Mouse (Mus musculus) MEL (cell line): ENCODE results near the gene Cyp39a1. TPM values are rescaled to one million over a fixed set of nuclear protein-coding genes. Genes with fewer than 3 reads are reported as not detected.

Source experiments
- DNase-seq: peaks from one replicate; pipeline ENCODE4 v3.0.0; 2011; ENCODE audit warnings: low read depth, low spot score
- H3K27ac ChIP-seq: 2 replicates; pipeline ENCODE4 v1.5.1; 2012; ENCODE audit warnings: low read depth, mild to moderate bottlenecking, control low read depth, low read length, moderate library complexity; ENCODE audit not compliant: control insufficient read depth
- H3K27me3 ChIP-seq, 2 experiments: fragments of 150-350 bp in 1 of 2; sonication (generic) in 1 of 2; 2 replicates each; pipeline ENCODE4 v1.6.1; 2012; ENCODE audit warnings: low read length in 2 of 2, mild to moderate bottlenecking in 2 of 2, improper control_type of control experiment in 1 of 2, moderate library complexity in 1 of 2; ENCODE audit not compliant: insufficient read depth in 2 of 2, control insufficient read depth in 1 of 2
- H3K36me3 ChIP-seq, 2 experiments: 2 replicates each; pipeline ENCODE4 v1.6.1; 2012 to 2014; ENCODE audit warnings: low read length in 2 of 2, improper control_type of control experiment in 1 of 2, inconsistent platforms in 1 of 2, mild to moderate bottlenecking in 1 of 2; ENCODE audit not compliant: insufficient read depth in 2 of 2, control insufficient read depth in 1 of 2
- H3K4me1 ChIP-seq, 2 experiments: fragments of 150-350 bp in 1 of 2; sonication (generic) in 1 of 2; 2 replicates each; pipeline ENCODE4 v1.6.1; 2012; ENCODE audit warnings: low read length in 2 of 2, improper control_type of control experiment in 1 of 2, mild to moderate bottlenecking in 1 of 2; ENCODE audit not compliant: insufficient read depth in 2 of 2, control insufficient read depth in 1 of 2
- H3K4me3 ChIP-seq, 2 experiments: fragments of 150-350 bp in 1 of 2; sonication (generic) in 1 of 2; 2 replicates each; pipeline ENCODE4 v1.5.1; 2012; ENCODE audit warnings: low read depth in 2 of 2, low read length in 2 of 2, mild to moderate bottlenecking in 2 of 2, moderate library complexity in 2 of 2, control low read depth in 1 of 2, improper control_type of control experiment in 1 of 2; ENCODE audit not compliant: control insufficient read depth in 1 of 2, insufficient read depth in 1 of 2
- H3K79me2 ChIP-seq: 2 replicates; pipeline ENCODE4 v1.6.1; 2012; ENCODE audit warnings: mild to moderate bottlenecking, low read length, moderate library complexity; ENCODE audit not compliant: control insufficient read depth, poor library complexity, insufficient read depth
- H3K9ac ChIP-seq: 2 replicates; pipeline ENCODE4 v1.6.1; 2012; ENCODE audit warnings: low read depth, mild to moderate bottlenecking, control low read depth, low read length, moderate library complexity; ENCODE audit not compliant: control insufficient read depth, poor library complexity, severe bottlenecking
- H3K9me3 ChIP-seq: fragments of 150-350 bp; sonication (generic); replicated peaks from 2 replicates; pipeline ENCODE4 v1.6.1; 2012; ENCODE audit warnings: mild to moderate bottlenecking, low read length, improper control_type of control experiment, moderate library complexity; ENCODE audit not compliant: insufficient read depth
- CHD2 ChIP-seq: IDR thresholded peaks from 2 replicates; pipeline ENCODE4 v1.6.1; 2011; ENCODE audit warnings: low read length, improper control_type of control experiment
- ELF1 ChIP-seq: IDR thresholded peaks from 2 replicates; pipeline ENCODE4 v1.6.1; 2014; ENCODE audit warnings: low read depth, mild to moderate bottlenecking, inconsistent platforms, low read length, improper control_type of control experiment, moderate library complexity
- EP300 ChIP-seq, 2 experiments: IDR thresholded peaks; 2 replicates each; pipeline ENCODE4 v1.6.1; 2011; ENCODE audit warnings: improper control_type of control experiment in 2 of 2, low read length in 2 of 2, low read depth in 1 of 2, mild to moderate bottlenecking in 1 of 2
- ETS1 ChIP-seq: IDR thresholded peaks from 2 replicates; pipeline ENCODE4 v1.6.1; 2012; ENCODE audit warnings: low read depth, mild to moderate bottlenecking, inconsistent platforms, low read length, improper control_type of control experiment, moderate library complexity
- GABPA ChIP-seq: IDR thresholded peaks from 2 replicates; pipeline ENCODE4 v1.6.1; 2012; ENCODE audit warnings: low read depth, mild to moderate bottlenecking, inconsistent platforms, low read length, improper control_type of control experiment, moderate library complexity
- GATA1 ChIP-seq: IDR thresholded peaks from 2 replicates; pipeline ENCODE4 v1.6.1; 2011; ENCODE audit warnings: low read depth, low read length, improper control_type of control experiment
- HCFC1 ChIP-seq: IDR thresholded peaks from 2 replicates; pipeline ENCODE4 v1.6.1; 2012; ENCODE audit warnings: low read depth, mild to moderate bottlenecking, inconsistent platforms, low read length, improper control_type of control experiment, moderate library complexity
- JUND ChIP-seq: IDR thresholded peaks from 2 replicates; pipeline ENCODE4 v1.6.1; 2011; ENCODE audit warnings: low read depth, mild to moderate bottlenecking, improper control_type of control experiment, low read length
- KAT2A ChIP-seq: conservative IDR thresholded peaks from 2 replicates; pipeline ENCODE4 v1.6.1; 2012; ENCODE audit warnings: low read depth, low read length, improper control_type of control experiment, inconsistent platforms
- MAFK ChIP-seq: IDR thresholded peaks from 2 replicates; pipeline ENCODE4 v1.6.1; 2011; ENCODE audit warnings: low read depth, mild to moderate bottlenecking, low read length, improper control_type of control experiment, borderline replicate concordance
- MAX ChIP-seq: IDR thresholded peaks from 2 replicates; pipeline ENCODE4 v1.6.1; 2011; ENCODE audit warnings: low read length, improper control_type of control experiment
- MAZ ChIP-seq: IDR thresholded peaks from 2 replicates; pipeline ENCODE4 v1.6.1; 2012; ENCODE audit warnings: low read depth, mild to moderate bottlenecking, inconsistent platforms, low read length, improper control_type of control experiment
- MEF2A ChIP-seq: IDR thresholded peaks from 2 replicates; pipeline ENCODE4 v1.6.1; 2014; ENCODE audit warnings: low read depth, mild to moderate bottlenecking, inconsistent platforms, low read length, improper control_type of control experiment; ENCODE audit not compliant: poor library complexity, insufficient replicate concordance, severe bottlenecking; ENCODE audit errors: extremely low read depth
- MXI1 ChIP-seq: IDR thresholded peaks from 2 replicates; pipeline ENCODE4 v1.6.1; 2011; ENCODE audit warnings: mild to moderate bottlenecking, low read depth, low read length, improper control_type of control experiment
- MYB ChIP-seq: IDR thresholded peaks from 2 replicates; pipeline ENCODE4 v1.6.1; 2011; ENCODE audit warnings: mild to moderate bottlenecking, low read depth, low read length, improper control_type of control experiment
- POLR2AphosphoS2 ChIP-seq: IDR thresholded peaks from 2 replicates; pipeline ENCODE4 v1.6.1; 2011; ENCODE audit warnings: low read length, improper control_type of control experiment
- RAD21 ChIP-seq: IDR thresholded peaks from 2 replicates; pipeline ENCODE4 v1.6.1; 2011; ENCODE audit warnings: mild to moderate bottlenecking, low read depth, low read length, improper control_type of control experiment
- SIN3A ChIP-seq: IDR thresholded peaks from 2 replicates; pipeline ENCODE4 v1.6.1; 2012; ENCODE audit warnings: low read length, improper control_type of control experiment, inconsistent platforms
- SMC3 ChIP-seq: IDR thresholded peaks from 2 replicates; pipeline ENCODE4 v1.6.1; 2011; ENCODE audit warnings: low read depth, low read length, improper control_type of control experiment
- TBP ChIP-seq: IDR thresholded peaks from 2 replicates; pipeline ENCODE4 v1.8.0; 2011; ENCODE audit warnings: low read depth, low read length, improper control_type of control experiment
- TCF12 ChIP-seq: IDR thresholded peaks from 2 replicates; pipeline ENCODE4 v1.6.1; 2014; ENCODE audit warnings: low read depth, mild to moderate bottlenecking, inconsistent platforms, low read length, improper control_type of control experiment, moderate library complexity
- UBTF ChIP-seq: IDR thresholded peaks from 2 replicates; pipeline ENCODE4 v1.6.1; 2012; ENCODE audit warnings: low read depth, mild to moderate bottlenecking, inconsistent platforms, low read length, improper control_type of control experiment, moderate library complexity, borderline replicate concordance; ENCODE audit not compliant: insufficient read depth
- USF1 ChIP-seq: IDR thresholded peaks from 2 replicates; pipeline ENCODE4 v1.6.1; 2014; ENCODE audit warnings: low read depth, mild to moderate bottlenecking, inconsistent platforms, low read length, improper control_type of control experiment, moderate library complexity
- polyA plus RNA-seq, 2 experiments: library from polyadenylated mRNA; stranded (reverse) in 1 of 2; unstranded in 1 of 2; fragments of >175 nt in 1 of 2; fragments of >200 nt in 1 of 2; gene quantifications; 2 replicates each; pipeline versions ENCODE4 v1.2.1 to v1.2.4; 2012; ENCODE audit warnings: low replicate concordance in 2 of 2, low read depth in 1 of 2; ENCODE audit not compliant: insufficient read length in 2 of 2, insufficient read depth in 1 of 2, missing spikeins in 1 of 2
- total RNA-seq: library from RNA; depleted of rRNA; stranded (reverse); fragments of 300-350 nt; gene quantifications from 2 replicates; pipeline ENCODE4 v1.2.3, GENCODE M21; 2012

The Cyp39a1 gene
- total and polyA plus RNA-seq, 3 experiments, result not detected

GRCm38 (mm10) chr17:43628246-43628645 lies 39.0 kb upstream of the Cyp39a1 start:
- H3K27ac ChIP-seq, result no peak overlapping the region
- H3K9ac ChIP-seq, result no peak overlapping the region
- no peak overlapping the region for H3K4me3 ChIP-seq
- TF ChIP-seq HCFC1 (no peak), UBTF (no peak), USF1 (no peak), MEF2A (no peak), TBP (no peak), MXI1 (no peak), KAT2A (no peak), EP300 (IDR thresholded peaks at IDR 0.05; ENCODE audit: low read depth in 1 of 2, low read length in 2 of 2) (no peak), MAZ (no peak), JUND (no peak), MAX (no peak), GATA1 (no peak), GABPA (no peak)
- H3K36me3 ChIP-seq, result no peaks in the 10 kb centered on the region
- no peaks in the 10 kb centered on the region for H3K4me1 ChIP-seq
- H3K27me3 ChIP-seq, result no peaks in the 10 kb centered on the region
- no peaks in the 10 kb centered on the region for H3K9me3 ChIP-seq
- DNase-seq, result no peak
- no peaks in the 10 kb centered on the region for H3K79me2 ChIP-seq

GRCm38 (mm10) chr17:43629026-43629495 lies 38.2 kb upstream of the Cyp39a1 start:
- no peak overlapping the region for H3K4me3 ChIP-seq
- H3K4me1 ChIP-seq, result no peaks in the 10 kb centered on the region
- H3K79me2 ChIP-seq, result no peaks in the 10 kb centered on the region
- no peak overlapping the region for H3K9ac ChIP-seq
- H3K27me3 ChIP-seq, result no peaks in the 10 kb centered on the region
- H3K27ac ChIP-seq, result no peak overlapping the region
- H3K36me3 ChIP-seq, result no peaks in the 10 kb centered on the region
- DNase-seq, result no peak
- H3K9me3 ChIP-seq, result no peaks in the 10 kb centered on the region
- TF ChIP-seq ETS1 (no peak), MAX (no peak), ELF1 (no peak), GABPA (no peak), TCF12 (no peak), MYB (no peak), GATA1 (no peak), HCFC1 (no peak), SMC3 (no peak), SIN3A (no peak), POLR2AphosphoS2 (no peak), USF1 (no peak), EP300 (IDR thresholded peaks at IDR 0.05; ENCODE audit: low read depth in 1 of 2, low read length in 2 of 2) (no peak), MEF2A (no peak), MAFK (no peak), CHD2 (no peak), RAD21 (no peak)
